Mouse (Mus musculus): ENCODE data around the gene Plin3. TPM values are rescaled to one million over a fixed set of nuclear protein-coding genes. Genes with fewer than 3 reads are reported as not detected.
"Not testable (repeated sequence)": the region's sequence is repeated elsewhere in the genome, so short reads cannot be mapped to it uniquely, and the experiment has no call there.

Gene Plin3
- polyA plus RNA-seq, 1 experiment from 2014 or later = 93.2 TPM

- H3K4me3 ChIP-seq = no peak overlapping the region
- WGBS = 14% methylated on average over 8 of the region's 8 CpGs
- no peaks in the 10 kb centered on the region for H3K9me3 ChIP-seq
- H3K27ac ChIP-seq = no peak overlapping the region
- H3K27me3 ChIP-seq (ENCODE audit: insufficient read depth, poor library complexity, severe bottlenecking) = no peaks in the 10 kb centered on the region
- H3K4me1 ChIP-seq = peaks cover 47% of the 10 kb centered on the region
- peaks cover 45% of the 10 kb centered on the region for H3K36me3 ChIP-seq
- peak; percentile 86 for DNase-seq (ENCODE audit: low spot score)
These were observed 28.7 kb downstream of the Plin3 start for GRCm38 (mm10) chr17:56264020-56264419.

DNA sequence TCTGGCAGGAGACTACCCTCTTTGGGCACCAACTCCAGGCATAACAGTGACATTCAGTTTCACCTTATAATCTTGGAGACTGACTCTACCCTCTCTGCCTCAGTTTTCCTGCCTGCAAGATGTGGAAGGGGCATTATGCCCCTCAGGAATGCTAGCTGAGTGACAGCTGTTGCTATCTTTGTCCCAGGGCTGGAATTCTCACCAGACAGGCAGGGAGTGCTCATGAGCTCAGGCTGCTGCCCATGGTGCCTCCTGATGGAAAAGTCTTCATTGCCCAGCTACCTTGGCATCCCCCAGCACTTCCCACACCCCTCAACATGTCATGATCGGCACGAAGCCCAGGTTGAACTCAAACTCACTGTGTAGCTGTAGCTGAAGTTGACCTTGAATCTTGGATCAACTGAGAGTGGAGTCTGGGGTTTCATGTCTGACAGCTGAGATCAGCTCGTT lies 30.0 kb downstream of the Plin3 start:
- H3K36me3 ChIP-seq = peaks cover 56% of the 10 kb centered on the region
- DNase-seq (ENCODE audit: low spot score) = no peak
- H3K4me3 ChIP-seq = no peak overlapping the region
- no peaks in the 10 kb centered on the region for H3K27me3 ChIP-seq (ENCODE audit: insufficient read depth, poor library complexity, severe bottlenecking)
- H3K9me3 ChIP-seq = no peaks in the 10 kb centered on the region
- peak overlapping the region; percentile 59 for H3K27ac ChIP-seq
- H3K4me1 ChIP-seq = peaks cover 59% of the 10 kb centered on the region
- 66% methylated on average over 3 of the region's 3 CpGs for WGBS

DNA sequence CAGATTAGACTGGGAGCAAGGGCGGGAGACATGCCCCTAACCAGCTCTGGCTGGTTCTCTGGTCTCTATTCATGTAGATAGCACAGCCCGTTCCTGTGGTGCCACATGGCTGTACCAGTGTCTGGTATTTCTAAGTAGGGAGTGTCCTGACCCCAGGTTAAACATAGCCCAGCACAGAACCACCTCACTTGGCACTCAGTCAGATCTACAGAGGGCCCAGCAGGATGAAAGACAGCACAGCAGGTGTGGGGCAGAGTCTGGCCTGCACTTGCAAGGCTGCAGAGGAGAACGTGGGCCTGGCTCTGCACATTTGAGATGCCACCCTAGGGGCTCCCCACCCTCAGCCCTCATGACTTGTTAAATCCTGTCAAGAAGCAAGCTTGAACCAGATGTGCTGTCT lies 31.5 kb downstream of the Plin3 start:
- Histone ChIP-seq H3K27ac (0 out of 2 replicates have a peak overlapping the region, but pooled peaks have one; percentile 25), H3K4me1 (peaks cover 65% of the 10 kb centered on the region), H3K4me3 (0 out of 2 replicates have a peak overlapping the region, but pooled peaks have one; percentile 15), H3K27me3 (ENCODE audit: insufficient read depth, poor library complexity, severe bottlenecking) (no peaks in the 10 kb centered on the region), H3K9me3 (no peaks in the 10 kb centered on the region), H3K36me3 (peaks cover 58% of the 10 kb centered on the region)
- no peak for DNase-seq (ENCODE audit: low spot score)
- WGBS = 82% methylated on average over 3 of the region's 3 CpGs

- no peaks in the 10 kb centered on the region for H3K9me3 ChIP-seq
- no peak for DNase-seq (ENCODE audit: low spot score)
- H3K36me3 ChIP-seq = peaks cover 51% of the 10 kb centered on the region
- H3K27ac ChIP-seq = no peak overlapping the region
- H3K4me3 ChIP-seq = no peak overlapping the region
- 88% methylated on average over 10 of the region's 10 CpGs for WGBS
- peaks cover 62% of the 10 kb centered on the region for H3K4me1 ChIP-seq
- H3K27me3 ChIP-seq (ENCODE audit: insufficient read depth, poor library complexity, severe bottlenecking) = no peaks in the 10 kb centered on the region
These were observed 33.2 kb downstream of the Plin3 start for GRCm38 (mm10) chr17:56259301-56260037.

DNA sequence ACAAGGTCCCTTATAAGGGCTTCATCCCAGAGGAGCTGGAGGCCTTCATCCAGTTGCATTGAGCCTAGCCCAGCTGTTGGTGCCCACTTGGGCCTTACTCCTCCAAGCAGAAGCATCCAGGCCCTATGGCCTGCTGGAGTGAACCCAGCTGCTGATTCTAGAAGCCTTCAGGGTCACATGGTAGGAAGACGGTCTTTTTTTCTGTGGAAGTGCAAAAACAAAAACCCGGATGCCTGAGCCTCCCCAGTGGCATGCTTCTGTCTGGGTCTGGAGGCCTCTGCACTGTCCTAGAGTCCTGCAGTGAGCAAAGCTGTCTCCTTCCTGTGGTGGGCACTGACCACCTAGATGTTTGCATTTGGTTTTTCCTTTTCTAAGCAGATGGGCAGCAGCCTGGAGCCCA lies 33.9 kb downstream of the Plin3 start:
- WGBS = 70% methylated on average over 2 of the region's 2 CpGs
- not testable (repeated sequence) for H3K27ac ChIP-seq; H3K27me3 ChIP-seq (ENCODE audit: insufficient read depth, poor library complexity, severe bottlenecking); DNase-seq (ENCODE audit: low spot score); H3K9me3 ChIP-seq; H3K4me3 ChIP-seq
- Histone ChIP-seq H3K4me1 (peaks cover 62% of the 10 kb centered on the region), H3K36me3 (peaks cover 51% of the 10 kb centered on the region)

DNA sequence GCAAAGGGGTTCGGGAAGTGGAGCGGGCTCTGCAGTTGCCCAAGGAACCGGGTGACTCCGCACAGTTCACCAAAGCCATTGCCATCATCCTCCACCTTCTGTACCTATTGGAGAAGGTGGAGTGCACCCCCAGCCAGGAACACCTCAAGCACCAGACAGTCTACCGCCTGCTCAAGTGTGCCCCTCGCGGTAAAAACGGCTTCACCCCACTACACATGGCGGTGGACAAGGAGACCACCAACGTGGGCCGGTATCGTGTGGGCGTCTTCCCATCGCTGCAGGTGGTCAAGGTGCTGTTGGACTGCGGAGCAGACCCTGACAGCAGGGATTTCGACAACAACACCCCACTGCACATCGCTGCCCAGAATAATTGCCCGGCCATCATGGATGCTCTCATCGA lies 34.4 kb downstream of the Plin3 start:
- DNase-seq (ENCODE audit: low spot score); H3K9me3 ChIP-seq; H3K27ac ChIP-seq; H3K27me3 ChIP-seq (ENCODE audit: insufficient read depth, poor library complexity, severe bottlenecking): not testable (repeated sequence)
- Histone ChIP-seq H3K4me1 (peaks cover 61% of the 10 kb centered on the region), H3K36me3 (peaks cover 51% of the 10 kb centered on the region), H3K4me3 (peak overlapping the region; percentile 76; the same call in 1 of the 2 replicates)
- 95% methylated on average over 19 of the region's 19 CpGs for WGBS

GRCm38 (mm10) chr17:56257181-56257894 lies 35.3 kb downstream of the Plin3 start:
- DNase-seq (ENCODE audit: low spot score) = no peak
- no peaks in the 10 kb centered on the region for H3K9me3 ChIP-seq
- no peaks in the 10 kb centered on the region for H3K27me3 ChIP-seq (ENCODE audit: insufficient read depth, poor library complexity, severe bottlenecking)
- peaks cover 44% of the 10 kb centered on the region for H3K36me3 ChIP-seq
- peaks cover 52% of the 10 kb centered on the region for H3K4me1 ChIP-seq
- WGBS = 7% methylated on average over 58 of the region's 58 CpGs
- H3K4me3 ChIP-seq = peak overlapping the region; percentile 76
- H3K27ac ChIP-seq = peak overlapping the region; percentile 82

- peaks cover 43% of the 10 kb centered on the region for H3K4me1 ChIP-seq
- H3K4me3 ChIP-seq = peak within 1 kb of the TSS; percentile 76
- DNase-seq (ENCODE audit: low spot score) = peak; percentile 99
- WGBS = under 1% methylated on average over 28 of the region's 28 CpGs
- no peaks in the 10 kb centered on the region for H3K9me3 ChIP-seq
- peaks cover 37% of the 10 kb centered on the region for H3K36me3 ChIP-seq
- peak within 1 kb of the TSS; percentile 89 for H3K27ac ChIP-seq
- H3K27me3 ChIP-seq (ENCODE audit: insufficient read depth, poor library complexity, severe bottlenecking) = no peaks in the 10 kb centered on the region
These were observed 36.3 kb downstream of the Plin3 start, which contains the start of gene Fem1a for GRCm38 (mm10) chr17:56256239-56256881. Gene Fem1a, plus strand, starts transcription at chr17:56256810.

DNA sequence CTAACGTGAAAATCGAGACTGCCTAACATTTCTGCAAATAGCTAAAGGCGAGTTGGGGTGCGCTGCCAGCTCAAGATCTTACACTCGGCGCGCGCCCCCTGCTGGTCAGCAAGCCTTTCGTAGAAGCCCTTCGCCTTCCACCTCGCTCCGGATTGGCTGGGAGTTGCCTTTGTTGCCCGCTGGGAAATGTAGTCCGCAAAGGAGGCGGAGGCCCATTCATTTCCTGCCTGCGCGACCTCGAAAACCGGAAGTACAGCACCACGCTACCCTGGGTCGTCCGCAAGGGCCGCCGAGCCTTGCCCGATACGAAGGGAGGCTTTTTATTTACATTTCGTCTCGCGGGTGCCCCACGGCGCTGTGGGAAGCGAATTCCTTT lies 36.8 kb downstream of the Plin3 start:
- under 1% methylated on average over 32 of the region's 32 CpGs for WGBS

DNA sequence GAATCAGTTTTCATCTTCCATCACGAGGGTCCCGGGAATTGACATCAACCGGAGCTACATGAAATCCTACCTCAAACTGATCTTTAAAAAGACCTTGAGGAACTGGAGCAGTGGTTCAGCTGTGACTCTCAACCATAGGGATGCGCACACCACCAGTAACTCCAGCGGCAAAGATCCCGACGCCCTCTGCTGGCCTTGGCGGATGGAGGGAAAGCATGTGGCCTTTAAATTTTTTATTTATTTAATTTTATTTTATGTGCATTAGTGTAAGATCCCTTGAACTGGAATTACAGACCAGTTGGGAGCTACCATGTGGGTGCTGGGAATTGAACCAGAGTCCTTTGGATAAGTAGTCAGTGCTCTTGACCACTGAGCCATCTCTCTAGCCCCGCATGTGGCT lies 37.2 kb downstream of the Plin3 start:
- 17% methylated on average over 9 of the region's 9 CpGs for WGBS
- Histone ChIP-seq H3K27me3 (ENCODE audit: insufficient read depth, poor library complexity, severe bottlenecking) (no peaks in the 10 kb centered on the region), H3K27ac (no peak overlapping the region), H3K4me3 (peak overlapping the region; percentile 76; the same call in 1 of the 2 replicates), H3K4me1 (peaks cover 43% of the 10 kb centered on the region), H3K9me3 (no peaks in the 10 kb centered on the region), H3K36me3 (peaks cover 28% of the 10 kb centered on the region)
- no peak for DNase-seq (ENCODE audit: low spot score)

More for the DNA sequence above, 36.8 kb downstream of the Plin3 start:
- H3K9me3 ChIP-seq = no peaks in the 10 kb centered on the region
- H3K4me1 ChIP-seq = peaks cover 43% of the 10 kb centered on the region
- DNase-seq (ENCODE audit: low spot score) = peak; percentile 99
- H3K27me3 ChIP-seq (ENCODE audit: insufficient read depth, poor library complexity, severe bottlenecking) = no peaks in the 10 kb centered on the region
- H3K36me3 ChIP-seq = peaks cover 32% of the 10 kb centered on the region
- H3K4me3 ChIP-seq = peak overlapping the region; percentile 76
- peak overlapping the region; percentile 89 for H3K27ac ChIP-seq

GRCm38 (mm10) chr17:56254695-56255094 lies 38.0 kb downstream of the Plin3 start:
- H3K36me3 ChIP-seq = peaks cover 20% of the 10 kb centered on the region
- DNase-seq (ENCODE audit: low spot score) = no peak
- no peaks in the 10 kb centered on the region for H3K9me3 ChIP-seq
- H3K27me3 ChIP-seq (ENCODE audit: insufficient read depth, poor library complexity, severe bottlenecking) = no peaks in the 10 kb centered on the region
- H3K27ac ChIP-seq = no peak overlapping the region
- peaks cover 35% of the 10 kb centered on the region for H3K4me1 ChIP-seq
- 74% methylated on average over 4 of the region's 4 CpGs for WGBS
- H3K4me3 ChIP-seq = no peak overlapping the region

GRCm38 (mm10) chr17:56251136-56251829 lies 41.4 kb downstream of the Plin3 start:
- DNase-seq (ENCODE audit: low spot score) = no peak
- Histone ChIP-seq H3K9me3 (no peaks in the 10 kb centered on the region), H3K36me3 (no peaks in the 10 kb centered on the region), H3K27ac (no peak overlapping the region), H3K4me3 (peak overlapping the region; percentile 5; the same call in 1 of the 2 replicates), H3K27me3 (ENCODE audit: insufficient read depth, poor library complexity, severe bottlenecking) (no peaks in the 10 kb centered on the region), H3K4me1 (peaks cover 10% of the 10 kb centered on the region; the same call in 1 of the 2 replicates)
- WGBS = 16% methylated on average over 6 of the region's 6 CpGs
